Mouse (Mus musculus): ENCODE data around the gene Bcr.

- TF ChIP-seq CTCF (IDR thresholded peaks at IDR 0.05; ENCODE audit: control insufficient read depth, insufficient read depth, insufficient replicate concordance, low read depth, low read length): no peak
- no peak for TF ChIP-seq POLR2A (IDR thresholded peaks at IDR 0.05; ENCODE audit: control insufficient read depth, low read depth, low read length)
These were observed 98.0 kb downstream of the Bcr start for GRCm38 (mm10) chr10:75158356-75158755.

Data from testis, adult 2 months (tissue).